Mouse (Mus musculus) naive thymus-derived CD4-positive, alpha-beta T cell, adult 2 months (primary cell): ENCODE data around the gene Tex38.
A peak's percentile ranks its signal among the peaks of the same experiment; 100 is the strongest.

Experiments used
- DNase-seq: peaks from one replicate; pipeline ENCODE4 v3.0.0-alpha.2; 2011; ENCODE audit warnings: low read depth

Tex38 gene

GRCm38 (mm10) chr4:115767647-115768467 is 13.0 kb downstream of the Tex38 start:
- no peak for DNase-seq

- DNase-seq: no peak
These were observed 16.2 kb downstream of the Tex38 start for GRCm38 (mm10) chr4:115764581-115764980.

GRCm38 (mm10) chr4:115761206-115761605 is 19.6 kb downstream of the Tex38 start:
- DNase-seq: no peak

GRCm38 (mm10) chr4:115754851-115755250 is 26.0 kb downstream of the Tex38 start:
- DNase-seq: no peak

GRCm38 (mm10) chr4:115754101-115754500 is 26.7 kb downstream of the Tex38 start:
- no peak for DNase-seq

GRCm38 (mm10) chr4:115749336-115749735 is 31.5 kb downstream of the Tex38 start:
- no peak for DNase-seq

GRCm38 (mm10) chr4:115748181-115748580 is 32.6 kb downstream of the Tex38 start:
- DNase-seq: no peak

- DNase-seq: no peak
These were observed 37.7 kb downstream of the Tex38 start for GRCm38 (mm10) chr4:115743096-115743495.

GRCm38 (mm10) chr4:115742658-115743057 is 38.2 kb downstream of the Tex38 start:
- no peak for DNase-seq

GRCm38 (mm10) chr4:115738481-115738985 is 42.3 kb downstream of the Tex38 start:
- DNase-seq: no peak

- peak; percentile 93 for DNase-seq
These were observed 43.2 kb downstream of the Tex38 start, which contains the start of gene Efcab14 for GRCm38 (mm10) chr4:115737551-115738041. Efcab14 (plus strand) TSS chr4:115737744.

GRCm38 (mm10) chr4:115734867-115735266 is 46.0 kb downstream of the Tex38 start:
- no peak for DNase-seq

GRCm38 (mm10) chr4:115733746-115734145 is 47.1 kb downstream of the Tex38 start:
- DNase-seq: no peak

- peak; percentile 55 for DNase-seq
These were observed 48.5 kb downstream of the Tex38 start for GRCm38 (mm10) chr4:115732223-115732818.

- DNase-seq: peak; percentile 88
These were observed 49.1 kb downstream of the Tex38 start for GRCm38 (mm10) chr4:115731588-115732222.
